Mouse (Mus musculus) embryonic facial prominence, embryonic 10.5 days (tissue): ENCODE results near the gene Olfr519. TPM values are rescaled to one million over a fixed set of nuclear protein-coding genes. Genes with fewer than 3 reads are reported as not detected.

Experiments
- DNase-seq: peaks from one replicate; pipeline ENCODE4 v3.0.0-alpha.2; 2017; ENCODE audit warnings: low spot score
- H3K27ac ChIP-seq: fragments of 300-500 bp; sonication (generic); replicated peaks from 2 replicates; pipeline ENCODE4 v1.5.1; 2016; ENCODE audit warnings: mild to moderate bottlenecking
- H3K27me3 ChIP-seq: fragments of 300-500 bp; sonication (generic); replicated peaks from 2 replicates; pipeline ENCODE4 v1.6.1; 2016; ENCODE audit warnings: low read depth, mild to moderate bottlenecking; ENCODE audit not compliant: poor library complexity, severe bottlenecking
- H3K36me3 ChIP-seq: fragments of 300-500 bp; sonication (generic); replicated peaks from 2 replicates; pipeline ENCODE4 v1.6.1; 2016; ENCODE audit warnings: mild to moderate bottlenecking, moderate library complexity
- H3K4me1 ChIP-seq: fragments of 300-500 bp; sonication (generic); 2 replicates; pipeline ENCODE4 v1.6.1; 2016
- H3K4me3 ChIP-seq: fragments of 300-500 bp; sonication (generic); 2 replicates; pipeline ENCODE4 v1.5.1; 2016; ENCODE audit warnings: mild to moderate bottlenecking, moderate library complexity
- H3K9me3 ChIP-seq: fragments of 300-500 bp; sonication (generic); 2 replicates; pipeline ENCODE4 v1.6.1; 2016; ENCODE audit warnings: mild to moderate bottlenecking
- WGBS: fragments of 180-500 bp; shearing (Covaris S2); methylation state at CpG from one replicate; pipeline ENCODE4 v1.1.7; 2016; 5-methylcytosine and 5-hydroxymethylcytosine counted together
- polyA plus RNA-seq: library from polyadenylated mRNA; unstranded; fragments of >200 nt; fragmentation: Nextera tagmentation; extraction: Ambion mirVana; gene quantifications from 2 replicates; pipeline ENCODE4 v1.2.1, GENCODE M21; 2016

The Olfr519 gene
- polyA plus RNA-seq, 1 experiment from 2014 or later: not detected

DNA sequence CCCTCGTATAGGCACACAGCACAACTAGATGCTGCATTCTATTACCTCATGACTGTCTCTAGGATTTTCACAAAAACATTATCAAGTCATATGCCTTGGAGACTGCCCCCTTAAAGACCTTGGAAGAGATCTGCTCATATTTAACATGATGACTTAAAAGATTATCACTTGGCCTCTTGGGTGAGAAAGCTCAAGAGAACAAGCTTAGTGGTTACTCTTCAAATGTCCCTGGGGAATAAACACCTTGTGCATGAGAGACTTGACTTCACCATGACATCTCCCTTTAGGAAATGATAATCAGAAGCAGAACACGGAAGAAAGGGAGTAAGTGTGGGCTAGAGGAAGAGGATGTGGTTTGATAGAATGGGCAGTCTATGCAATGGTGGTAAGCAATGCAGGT is 21.9 kb downstream of the Olfr519 start, which contains the start of gene Olfr517:
TSS of gene Olfr517 (minus strand) at position 101 of the 400 bp plus-strand sequence.
- Histone ChIP-seq H3K27ac (no peak within 1 kb of the TSS), H3K4me1 (no peaks in the 10 kb centered on the region), H3K9me3 (no peaks in the 10 kb centered on the region), H3K36me3 (no peaks in the 10 kb centered on the region), H3K4me3 (no peak within 1 kb of the TSS), H3K27me3 (no peaks in the 10 kb centered on the region)
- 70% methylated on average over 2 of the region's 2 CpGs for WGBS
- DNase-seq: no peak

GRCm38 (mm10) chr7:108850429-108850828 is 43.8 kb downstream of the Olfr519 start, which contains the start of gene Olfr516:
Gene Olfr516 (minus strand): TSS chr7:108850529.
- DNase-seq: no peak
- 89% methylated on average over 2 of the region's 2 CpGs for WGBS
- Histone ChIP-seq H3K27ac (no peak within 1 kb of the TSS), H3K9me3 (no peaks in the 10 kb centered on the region), H3K4me3 (no peak within 1 kb of the TSS), H3K27me3 (no peaks in the 10 kb centered on the region), H3K36me3 (no peaks in the 10 kb centered on the region), H3K4me1 (no peaks in the 10 kb centered on the region)

Other genes with a start within 250 kb of the Olfr519 start
- not detected in 2 replicates for gene Olfr509, start 242.5 kb downstream of the Olfr519 start, polyA plus RNA-seq
- gene Olfr510, start 228.0 kb downstream of the Olfr519 start, polyA plus RNA-seq: not detected in 2 replicates
- gene Olfr512, start 181.1 kb downstream of the Olfr519 start, polyA plus RNA-seq: not detected in 2 replicates
- gene Olfr513, start 143.4 kb downstream of the Olfr519 start, polyA plus RNA-seq: not detected in 2 replicates
- not detected in 2 replicates for gene Olfr514, start 68.4 kb downstream of the Olfr519 start, polyA plus RNA-seq
- not detected in 2 replicates for gene Olfr516, start 43.9 kb downstream of the Olfr519 start, polyA plus RNA-seq
- not detected in 2 replicates for gene Olfr517, start 22.0 kb downstream of the Olfr519 start, polyA plus RNA-seq
- not detected in 2 replicates for gene Olfr518, start 9.4 kb downstream of the Olfr519 start, polyA plus RNA-seq
- gene Nlrp10, start 35.8 kb upstream of the Olfr519 start, polyA plus RNA-seq: 0.02 and 0.04 TPM in 2 replicates
- 75.2 and 76.2 TPM in 2 replicates for gene Eif3f, start 40.0 kb upstream of the Olfr519 start, polyA plus RNA-seq
- 4.3 TPM in 2 replicates for gene Tub, start 55.9 kb upstream of the Olfr519 start, polyA plus RNA-seq
- 8.9 and 9.0 TPM in 2 replicates for gene Ric3, start 188.9 kb upstream of the Olfr519 start, polyA plus RNA-seq